Mouse (Mus musculus) hindbrain, embryonic 13.5 days (tissue): ENCODE data around the gene Arid4b. TPM values are rescaled to one million over a fixed set of nuclear protein-coding genes. Genes with fewer than 3 reads are reported as not detected.
A peak's percentile ranks its signal among the peaks of the same experiment; 100 is the strongest.

Experiments used
- ATAC-seq: fragments of 200-750 bp; cut with Nextera tagmentation; 2 replicates; pipeline ENCODE4 v1.8.0; 2017; ENCODE audit warnings: moderate TSS enrichment; ENCODE audit not compliant: low FRiP score
- H3K27ac ChIP-seq: fragments of 300-500 bp; sonication (generic); 2 replicates; pipeline ENCODE4 v1.5.1; 2015; ENCODE audit warnings: inconsistent platforms, mild to moderate bottlenecking, moderate library complexity
- H3K27me3 ChIP-seq: fragments of 300-500 bp; sonication (generic); 2 replicates; pipeline ENCODE4 v1.6.1; 2015; ENCODE audit warnings: mild to moderate bottlenecking, inconsistent platforms
- H3K36me3 ChIP-seq: fragments of 300-500 bp; sonication (generic); 2 replicates; pipeline ENCODE4 v1.6.1; 2015; ENCODE audit warnings: mild to moderate bottlenecking, inconsistent platforms
- H3K4me1 ChIP-seq: fragments of 300-500 bp; sonication (generic); replicated peaks from 2 replicates; pipeline ENCODE4 v1.6.1; 2015; ENCODE audit warnings: inconsistent platforms
- H3K4me2 ChIP-seq: fragments of 300-500 bp; sonication (generic); 2 replicates; pipeline ENCODE4 v1.6.1; 2015; ENCODE audit warnings: inconsistent platforms, mild to moderate bottlenecking, moderate library complexity
- H3K4me3 ChIP-seq: fragments of 300-500 bp; sonication (generic); 2 replicates; pipeline ENCODE4 v1.5.1; 2015; ENCODE audit warnings: mild to moderate bottlenecking, inconsistent platforms
- H3K9ac ChIP-seq: fragments of 300-500 bp; sonication (generic); 2 replicates; pipeline ENCODE4 v1.6.1; 2015; ENCODE audit warnings: mild to moderate bottlenecking, inconsistent platforms
- H3K9me3 ChIP-seq: fragments of 300-500 bp; sonication (generic); 2 replicates; pipeline ENCODE4 v1.6.1; 2016; ENCODE audit warnings: inconsistent platforms
- WGBS: fragments of 180-500 bp; shearing (Covaris S2); methylation state at CpG from one replicate; pipeline ENCODE4 v1.1.7; 2015; 5-methylcytosine and 5-hydroxymethylcytosine counted together
- polyA plus RNA-seq: library from polyadenylated mRNA; unstranded; fragments of >200 nt; fragmentation: Nextera tagmentation; extraction: Ambion mirVana; gene quantifications from 2 replicates; pipeline ENCODE4 v1.2.1, GENCODE M21; 2015

Gene Arid4b
- polyA plus RNA-seq, 1 experiment from 2014 or later, result 97.0 TPM

GRCm38 (mm10) chr13:14115805-14116204 is 52.8 kb downstream of the Arid4b start:
- H3K9ac ChIP-seq, result no peak overlapping the region
- 98% methylated on average over 2 of the region's 2 CpGs for WGBS
- H3K36me3 ChIP-seq, result no peaks in the 10 kb centered on the region
- no peaks in the 10 kb centered on the region for H3K9me3 ChIP-seq
- no peak overlapping the region for H3K4me2 ChIP-seq
- peaks cover 14% of the 10 kb centered on the region for H3K4me1 ChIP-seq
- H3K27ac ChIP-seq, result no peak overlapping the region
- H3K27me3 ChIP-seq, result no peaks in the 10 kb centered on the region
- ATAC-seq, result no peak
- H3K4me3 ChIP-seq, result no peak overlapping the region

- Histone ChIP-seq H3K9ac (no peak overlapping the region), H3K4me3 (no peak overlapping the region), H3K36me3 (peaks cover 22% of the 10 kb centered on the region), H3K4me1 (0 out of 2 replicates have a peak, but pooled peaks cover 6% of the 10 kb centered on the region), H3K27me3 (no peaks in the 10 kb centered on the region), H3K4me2 (no peak overlapping the region), H3K27ac (peak overlapping the region; percentile 36; the same call in 1 of the 2 replicates), H3K9me3 (no peaks in the 10 kb centered on the region)
- 0 out of 2 replicates have a peak, but pooled peaks have one; percentile 49 for ATAC-seq
- 35% methylated on average over 1 of the region's 1 CpGs for WGBS
These were observed 68.6 kb downstream of the Arid4b start for GRCm38 (mm10) chr13:14131651-14132050.

GRCm38 (mm10) chr13:14142294-14142966 is 79.4 kb downstream of the Arid4b start:
- H3K4me2 ChIP-seq, result no peak overlapping the region
- H3K4me1 ChIP-seq, result no peaks in the 10 kb centered on the region
- WGBS, result 94% methylated on average over 2 of the region's 2 CpGs
- H3K27me3 ChIP-seq, result no peaks in the 10 kb centered on the region
- no peaks in the 10 kb centered on the region for H3K9me3 ChIP-seq
- no peak overlapping the region for H3K27ac ChIP-seq
- H3K9ac ChIP-seq, result no peak overlapping the region
- no peak overlapping the region for H3K4me3 ChIP-seq
- H3K36me3 ChIP-seq, result peaks cover 11% of the 10 kb centered on the region
- ATAC-seq, result no peak

- WGBS, result 95% methylated on average over 1 of the region's 1 CpGs
- H3K27me3 ChIP-seq, result no peaks in the 10 kb centered on the region
- H3K27ac ChIP-seq, result no peak overlapping the region
- no peaks in the 10 kb centered on the region for H3K9me3 ChIP-seq
- no peak overlapping the region for H3K4me2 ChIP-seq
- 0 out of 2 replicates have a peak, but pooled peaks cover 3% of the 10 kb centered on the region for H3K36me3 ChIP-seq
- no peak for ATAC-seq
- no peak overlapping the region for H3K4me3 ChIP-seq
- no peaks in the 10 kb centered on the region for H3K4me1 ChIP-seq
- H3K9ac ChIP-seq, result no peak overlapping the region
These were observed 115.0 kb downstream of the Arid4b start for GRCm38 (mm10) chr13:14177989-14178388.

GRCm38 (mm10) chr13:14179669-14180068 is 116.6 kb downstream of the Arid4b start:
- Histone ChIP-seq H3K4me1 (no peaks in the 10 kb centered on the region), H3K9ac (no peak overlapping the region), H3K36me3 (peaks cover 7% of the 10 kb centered on the region), H3K27ac (no peak overlapping the region), H3K4me3 (no peak overlapping the region), H3K27me3 (no peaks in the 10 kb centered on the region), H3K4me2 (no peak overlapping the region), H3K9me3 (no peaks in the 10 kb centered on the region)
- ATAC-seq, result no peak
- WGBS, result 79% methylated on average over 3 of the region's 3 CpGs

GRCm38 (mm10) chr13:14245946-14246345 is 182.9 kb downstream of the Arid4b start:
- Histone ChIP-seq H3K9me3 (no peaks in the 10 kb centered on the region), H3K9ac (no peak overlapping the region), H3K27ac (no peak overlapping the region), H3K36me3 (peaks cover 33% of the 10 kb centered on the region), H3K4me3 (no peak overlapping the region), H3K4me2 (no peak overlapping the region), H3K27me3 (no peaks in the 10 kb centered on the region), H3K4me1 (no peaks in the 10 kb centered on the region)
- WGBS, result 54% methylated on average over 2 of the region's 2 CpGs
- ATAC-seq, result no peak

Other genes starting within 250 kb of the Arid4b start
- 19.0 and 21.7 TPM in 2 replicates for gene B3galnt2, start 108.8 kb upstream of the Arid4b start, polyA plus RNA-seq
- 106 and 125 TPM in 2 replicates for gene Tbce, start 23.6 kb upstream of the Arid4b start, polyA plus RNA-seq
- gene Ggps1, start 256 bp downstream of the Arid4b start, polyA plus RNA-seq, result 79.2 and 83.9 TPM in 2 replicates